Mouse (Mus musculus): ENCODE data around the gene Tro.

The Tro gene

DNA sequence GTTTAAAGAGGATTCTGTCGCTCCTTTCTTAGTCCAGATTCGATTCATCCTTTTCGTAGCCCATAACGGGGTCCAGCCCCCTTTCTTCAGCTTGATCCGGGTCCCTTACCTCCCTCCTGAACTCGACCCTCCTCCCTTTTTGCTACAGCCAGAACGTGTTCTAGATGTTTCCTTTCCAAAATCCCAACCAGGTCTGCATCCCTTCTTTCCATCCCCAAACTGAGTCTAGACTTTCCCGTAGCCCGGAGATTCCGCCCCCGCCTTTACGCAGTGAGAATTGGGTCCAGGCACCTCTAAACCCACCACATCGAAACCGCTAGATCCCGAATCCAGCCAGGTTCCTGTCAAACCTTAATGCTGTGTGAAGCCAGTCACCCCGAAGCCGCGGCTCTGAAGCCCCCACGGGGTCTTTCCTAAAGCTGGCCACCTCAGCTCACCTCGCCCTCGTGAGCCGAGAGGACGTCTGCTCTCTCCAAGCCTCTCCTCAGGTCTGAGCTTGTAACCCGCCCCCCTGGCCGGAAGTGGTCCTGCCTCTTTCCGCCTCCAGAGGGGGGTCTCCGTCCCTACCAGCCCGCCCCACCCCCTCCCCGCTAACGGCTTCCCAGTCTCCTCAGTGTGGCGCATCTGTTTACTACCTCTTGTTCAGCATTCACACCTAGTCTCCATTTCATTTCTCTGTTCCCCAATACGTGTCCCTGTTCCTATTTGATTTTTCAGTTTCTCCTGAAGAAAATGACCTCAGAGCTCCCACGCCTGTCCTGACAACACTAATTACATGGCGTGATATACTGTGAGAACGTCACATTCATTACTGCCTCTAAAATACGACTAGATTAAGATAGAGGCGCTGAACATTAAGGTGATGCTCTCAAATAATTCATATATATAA, at the start of gene Tro:
TSS of gene Tro (minus strand) at position 676 of the 889 bp plus-strand sequence.
- no peak for DNase-seq (ENCODE audit: low spot score in 2 of 2)

DNA sequence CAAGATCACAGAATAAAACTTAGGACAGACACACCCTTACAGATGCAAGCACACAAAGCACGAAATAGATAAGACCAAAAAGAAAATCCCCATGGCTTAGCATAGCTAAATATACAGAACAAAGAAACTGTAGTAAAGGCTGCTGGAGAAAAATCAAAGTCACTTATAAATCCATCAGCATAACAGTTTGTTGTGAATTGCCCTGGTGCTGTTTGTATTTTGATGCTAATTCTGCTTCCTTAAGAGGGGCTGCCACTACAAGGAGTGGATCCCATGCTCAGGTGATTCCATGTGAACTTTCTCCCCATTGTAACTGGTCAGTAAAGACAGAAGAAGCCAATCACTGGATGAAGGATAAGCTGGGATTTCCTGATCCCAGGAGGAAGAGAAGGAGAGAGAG, 20.1 kb upstream of the Tro start:
- no peak for DNase-seq (ENCODE audit: low spot score in 2 of 2)

DNA sequence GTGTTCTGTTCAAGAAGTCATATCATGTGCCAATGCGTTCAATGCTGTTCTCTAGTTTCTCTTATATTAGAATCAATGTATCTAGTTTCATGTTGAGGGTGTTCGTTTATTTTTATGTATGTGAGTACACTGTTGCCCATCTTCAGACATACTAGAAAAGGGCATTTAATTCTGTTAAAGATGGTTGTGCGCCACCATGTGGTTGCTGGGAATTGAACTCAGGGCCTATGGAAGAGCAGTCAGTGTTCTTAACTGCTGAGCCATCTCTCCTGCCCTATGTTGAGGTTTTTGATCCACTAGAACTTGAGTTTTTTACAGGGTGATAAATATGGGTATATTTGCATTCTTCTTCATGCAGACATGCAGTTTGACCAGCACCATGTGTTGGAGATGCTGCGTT, 5.4 kb upstream of the Tro start:
- no peak for DNase-seq (ENCODE audit: low spot score in 2 of 2)

DNA sequence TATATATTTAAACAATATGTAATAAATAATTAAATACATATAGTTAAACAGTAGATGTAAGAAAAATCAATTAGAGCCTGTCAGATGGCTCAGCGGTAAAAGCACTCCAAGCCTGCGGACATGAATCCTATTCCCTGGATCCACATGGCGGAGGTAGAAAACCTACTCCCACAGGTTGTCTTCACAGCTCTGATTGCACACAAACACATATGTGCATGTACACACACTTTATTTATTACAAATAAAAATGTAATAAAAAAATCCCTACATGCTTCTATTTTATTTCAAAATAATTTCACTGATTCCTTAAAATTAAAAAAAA, 375 bp upstream of the Tro start:
- no peak for DNase-seq (ENCODE audit: low spot score in 2 of 2)

DNA sequence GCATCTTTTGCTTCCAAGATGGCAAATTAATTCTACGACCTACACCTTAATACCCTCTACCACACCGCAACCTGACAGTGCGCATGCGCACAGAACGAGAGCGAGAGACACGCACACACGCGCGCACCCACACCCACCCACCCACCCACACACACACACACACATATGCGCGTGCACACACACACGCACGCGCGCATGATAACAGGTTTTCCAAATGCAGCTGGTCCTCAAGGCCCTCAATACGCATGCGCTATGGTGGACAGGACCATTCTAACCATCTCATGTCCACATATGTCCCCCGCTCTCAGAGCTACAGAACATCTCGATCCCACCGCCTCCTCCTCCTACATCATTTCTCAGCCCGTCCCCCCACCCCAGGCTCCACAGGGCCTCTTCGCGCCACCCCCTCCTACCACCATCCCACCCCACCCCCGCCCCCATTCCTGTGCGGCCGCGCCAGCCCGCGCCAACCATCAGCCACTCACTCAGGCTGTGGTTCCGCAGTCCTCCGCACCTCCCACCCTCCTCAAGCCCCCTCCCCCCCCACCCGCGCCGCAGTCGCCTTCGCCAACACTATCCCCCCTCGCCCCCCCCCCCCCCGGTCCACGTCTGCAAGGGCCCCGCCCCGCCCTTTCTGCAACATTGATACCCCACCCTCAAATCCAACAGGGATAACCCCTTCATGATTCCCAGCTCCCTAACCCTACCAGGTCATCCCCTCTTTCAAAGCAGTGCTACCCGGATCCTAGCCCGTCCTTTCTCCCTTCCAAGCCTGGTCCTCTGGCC, 1.1 kb downstream of the Tro start:
- DNase-seq (ENCODE audit: low spot score in 2 of 2), result no peak

DNA sequence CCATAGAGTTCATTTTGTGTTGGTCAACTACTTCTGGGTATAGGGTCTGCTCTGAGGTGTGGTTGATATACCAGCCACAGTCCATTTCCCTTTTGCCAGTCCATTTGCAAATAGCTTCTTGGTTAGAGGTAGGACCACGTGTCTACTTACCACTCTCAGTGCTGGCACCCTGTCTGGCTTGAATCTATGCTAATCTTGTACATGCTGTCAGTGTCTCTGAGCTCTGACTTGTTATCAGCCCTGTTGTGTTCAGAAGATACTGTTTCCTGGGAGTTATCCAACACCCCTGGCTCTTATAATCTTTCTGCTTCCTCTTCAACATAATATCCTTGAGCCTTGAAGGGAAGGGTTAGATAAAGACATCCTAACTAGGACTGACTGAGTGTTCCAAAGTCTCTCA, 21.0 kb downstream of the Tro start:
- DNase-seq (ENCODE audit: low spot score in 2 of 2), result no peak

DNA sequence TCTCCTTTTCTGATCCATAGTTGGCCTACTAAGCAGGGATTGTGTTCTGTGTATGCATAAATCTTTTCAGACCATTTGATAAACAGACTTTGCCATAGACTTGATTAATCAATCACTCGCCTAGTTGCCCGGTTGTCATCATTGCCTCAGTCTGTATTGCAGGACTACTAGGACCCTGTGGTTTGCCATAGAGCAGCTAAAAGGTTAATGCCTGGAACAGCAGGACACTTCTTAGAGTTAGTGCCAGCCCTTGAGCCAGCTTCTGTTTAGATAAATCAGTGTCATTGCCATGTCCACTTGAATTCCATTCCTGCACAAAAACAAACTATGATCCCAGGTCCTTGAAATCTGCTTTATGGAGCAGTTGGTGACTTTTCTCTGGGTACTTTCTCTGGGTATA, 58.5 kb downstream of the Tro start:
- DNase-seq (ENCODE audit: low spot score in 2 of 2), result no peak

Data from urinary bladder, postnatal 36 days (tissue).